Mouse (Mus musculus): ENCODE results near the gene Ptpn3.

DNA sequence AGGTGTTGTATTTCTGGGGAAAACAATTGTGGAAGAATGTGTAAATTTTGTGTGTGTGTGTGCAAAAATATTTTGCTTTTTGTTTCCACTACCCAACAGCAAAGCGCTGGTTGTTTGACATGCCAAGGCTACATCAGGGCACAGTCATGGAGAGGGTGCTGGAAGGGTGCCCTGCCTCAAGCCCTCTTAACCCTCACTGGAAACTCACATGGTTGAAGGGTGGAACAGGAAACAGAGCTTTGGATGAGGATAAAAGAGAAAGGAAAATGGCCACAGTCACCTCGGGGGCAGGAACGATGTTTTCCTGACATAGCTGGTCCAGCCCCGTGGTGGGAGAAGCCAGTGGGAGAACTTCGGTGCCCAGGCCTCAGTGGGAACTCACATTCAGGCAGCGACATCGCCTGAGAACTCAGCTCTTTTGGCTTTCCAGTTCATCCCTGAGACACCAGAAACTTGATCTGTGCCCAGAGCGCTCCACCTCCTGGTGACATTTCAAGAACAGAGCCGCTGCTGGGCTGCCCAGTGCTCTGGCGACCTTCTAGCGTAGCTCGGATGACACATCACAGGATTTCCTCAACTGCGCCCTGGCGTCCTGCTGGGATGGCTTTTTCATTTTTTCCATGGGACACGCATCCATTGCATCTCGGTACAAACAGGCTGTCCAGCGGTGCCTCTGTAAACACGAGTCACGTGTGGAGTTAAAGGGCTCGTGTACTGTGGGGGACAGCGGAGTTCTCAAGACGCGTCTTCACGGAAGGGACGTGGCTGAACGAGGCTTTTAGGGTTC is 6.8 kb upstream of the Ptpn3 start:
- no peak for TF ChIP-seq CTCF (IDR thresholded peaks at IDR 0.05; ENCODE audit: extremely low read depth, insufficient read depth, low read length)
- no peak for TF ChIP-seq POLR2A (IDR thresholded peaks at IDR 0.05; ENCODE audit: extremely low read depth, insufficient read depth, low read length)
